Mouse (Mus musculus) olfactory bulb, adult 2 months (tissue): ENCODE measurements around the gene Mto1.
"Not testable (repeated sequence)": the region's sequence is repeated elsewhere in the genome, so short reads cannot be mapped to it uniquely, and the experiment has no call there.

Experiments
- CTCF ChIP-seq: fragments of 200-500 bp; IDR thresholded peaks from 2 replicates; pipeline ENCODE4 v1.5.1; 2012; ENCODE audit warnings: low read depth, mild to moderate bottlenecking, low read length, moderate library complexity; ENCODE audit not compliant: insufficient read depth
- POLR2A ChIP-seq: fragments of 200-500 bp; IDR thresholded peaks from 2 replicates; pipeline ENCODE4 v1.6.1; 2012; ENCODE audit warnings: mild to moderate bottlenecking, low read depth, low read length, moderate library complexity; ENCODE audit not compliant: insufficient read depth

DNA sequence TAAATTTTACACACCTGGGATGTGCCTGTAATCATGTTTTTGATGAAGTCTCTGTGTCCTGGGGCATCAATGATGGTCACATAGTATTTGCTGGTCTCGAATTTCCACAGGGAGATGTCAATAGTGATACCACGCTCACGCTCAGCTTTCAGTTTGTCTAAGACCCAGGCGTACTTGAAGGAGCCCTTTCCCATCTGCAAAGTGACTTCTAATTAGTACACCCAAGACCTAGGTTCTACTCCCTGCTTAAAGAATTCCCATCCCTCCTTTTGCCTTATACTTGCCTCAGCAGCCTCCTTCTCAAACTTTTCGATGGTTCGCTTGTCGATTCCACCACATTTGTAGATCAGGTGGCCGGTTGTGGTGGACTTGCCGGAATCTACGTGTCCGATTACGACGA, 32.2 kb downstream of the Mto1 start:
- TF ChIP-seq CTCF, POLR2A: not testable (repeated sequence)
